Mouse (Mus musculus) T-helper 1 cell (primary cell): Measurements from ENCODE around the gene Gm28230.

Experiments
- in situ Hi-C: fragments of 300-600 bp; cut with MboI, MseI; formaldehyde crosslinking; loops from one replicate; pipeline ENCODE4 v1.15.1; 2025; ENCODE audit warnings: high pct_unique_total_duplicates

Gene Gm28230

GRCm38 (mm10) chr2:74703317-74703716 lies 23.2 kb upstream of the Gm28230 start:
- in situ Hi-C loops = no loop called here

GRCm38 (mm10) chr2:74703720-74704392 lies 22.7 kb upstream of the Gm28230 start:
- in situ Hi-C loops = no loop called here

- in situ Hi-C loops = no loop called here
Observed at GRCm38 (mm10) chr2:74704393-74704998, 22.0 kb upstream of the Gm28230 start, which contains the start of gene Hoxd8. Gene Hoxd8, plus strand, starts transcription at chr2:74704615.

GRCm38 (mm10) chr2:74704999-74705466 lies 21.5 kb upstream of the Gm28230 start:
- in situ Hi-C loops = no loop called here

- in situ Hi-C loops = no loop called here
Observed at GRCm38 (mm10) chr2:74705467-74706089, 20.9 kb upstream of the Gm28230 start.

GRCm38 (mm10) chr2:74706393-74706960 lies 20.1 kb upstream of the Gm28230 start:
- in situ Hi-C loops = no loop called here

GRCm38 (mm10) chr2:74707599-74707998 lies 18.9 kb upstream of the Gm28230 start:
- in situ Hi-C loops = no loop called here

GRCm38 (mm10) chr2:74708676-74709075 lies 17.9 kb upstream of the Gm28230 start:
- in situ Hi-C loops = no loop called here

GRCm38 (mm10) chr2:74709465-74710419 lies 16.8 kb upstream of the Gm28230 start:
- in situ Hi-C loops = no loop called here

- in situ Hi-C loops = no loop called here
Observed at GRCm38 (mm10) chr2:74710929-74711543, 15.5 kb upstream of the Gm28230 start.

- in situ Hi-C loops = no loop called here
Observed at GRCm38 (mm10) chr2:74711721-74712621, 14.6 kb upstream of the Gm28230 start, which contains the start of the genes Hoxd3 and Hoxd4. Gene Hoxd3, plus strand, starts transcription at chr2:74711927. Gene Hoxd4, plus strand, starts transcription at chr2:74711929.

GRCm38 (mm10) chr2:74713239-74714150 lies 13.0 kb upstream of the Gm28230 start:
- in situ Hi-C loops = no loop called here

GRCm38 (mm10) chr2:74714156-74714789 lies 12.3 kb upstream of the Gm28230 start:
- in situ Hi-C loops = no loop called here

GRCm38 (mm10) chr2:74714881-74715280 lies 11.6 kb upstream of the Gm28230 start:
- in situ Hi-C loops = loop anchor here (5.0 kb wide), 2 partner anchors 247 to 427 kb away; no protein-coding TSS in a partner anchor

GRCm38 (mm10) chr2:74715504-74716241 lies 10.9 kb upstream of the Gm28230 start:
- in situ Hi-C loops = loop anchor here (5.0 kb wide), 2 partner anchors 247 to 427 kb away; no protein-coding TSS in a partner anchor

GRCm38 (mm10) chr2:74720384-74720783 lies 6.1 kb upstream of the Gm28230 start:
- in situ Hi-C loops = loop anchor here (10.0 kb wide), 1 partner anchor 584 kb away; no protein-coding TSS in a partner anchor

GRCm38 (mm10) chr2:74720955-74721491 lies 5.5 kb upstream of the Gm28230 start:
- in situ Hi-C loops = loop anchor here (10.0 kb wide), 1 partner anchor 584 kb away; no protein-coding TSS in a partner anchor
